In the genomic region with DNA sequence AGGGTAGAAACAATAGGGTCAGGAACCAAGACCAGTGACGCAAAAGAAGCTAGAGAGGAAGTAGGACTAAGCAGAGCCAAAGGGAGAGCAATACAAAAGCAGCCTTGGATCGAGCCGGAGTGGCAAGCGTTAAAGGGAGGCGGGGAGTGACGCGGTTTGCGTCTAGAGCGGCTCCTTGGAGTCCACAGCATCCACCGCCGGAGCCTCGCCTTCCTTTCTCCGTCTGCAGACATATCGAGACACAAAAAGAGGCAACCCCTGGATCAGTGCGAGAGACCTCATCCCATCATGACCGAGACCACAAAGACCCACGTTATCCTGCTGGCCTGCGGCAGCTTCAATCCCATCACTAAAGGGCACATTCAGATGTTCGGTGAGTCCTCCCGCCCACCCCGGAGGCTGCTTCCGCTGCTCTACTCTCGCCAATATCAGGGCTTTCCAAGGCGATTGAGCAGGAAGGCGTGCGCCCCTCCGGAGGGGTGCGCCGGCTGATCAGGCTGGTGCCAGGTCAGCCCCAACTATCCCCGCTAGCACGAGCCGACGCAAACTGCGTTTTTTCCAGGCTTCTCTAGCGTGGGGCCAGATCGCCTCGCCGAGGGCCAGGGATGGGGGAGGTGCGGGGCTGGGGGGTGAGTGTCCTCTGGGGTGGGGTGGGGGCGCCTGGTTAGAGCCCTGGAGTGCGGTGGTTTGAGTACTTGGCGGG, we compare ENCODE assay signal across 8 mouse cellular contexts. TPM values are rescaled to one million over a fixed set of nuclear protein-coding genes. Genes with fewer than 3 reads are reported as not detected.
DNase-seq lines count a peak whose midpoint lies in the region; ATAC-seq and TF ChIP-seq lines count a peak whose summit lies in the region.

Gene Nmnat2, plus strand, starts transcription at position 173 of the 703 bp plus-strand sequence.

- H3K9ac ChIP-seq in lung, embryonic 14.5 days = no peak within 1 kb of the TSS
- no peak within 1 kb of the TSS for H3K9ac ChIP-seq in heart, embryonic 15.5 days
- peak within 1 kb of the TSS; percentile 52 for H3K9ac ChIP-seq in stomach, embryonic 16.5 days (ENCODE audit: low read length)

- H3K4me3 ChIP-seq in lung, embryonic 14.5 days (ENCODE audit: low read depth, low read length) = peak within 1 kb of the TSS; percentile 44
- H3K4me3 ChIP-seq in embryonic facial prominence, embryonic 10.5 days = peak within 1 kb of the TSS; percentile 65
- peak within 1 kb of the TSS; percentile 45 for H3K4me3 ChIP-seq in heart, embryonic 15.5 days
- H3K4me3 ChIP-seq in stomach, embryonic 16.5 days (replicated peaks; ENCODE audit: low read length) = peak within 1 kb of the TSS; percentile 51
- H3K4me3 ChIP-seq in thymus, adult 2 months (ENCODE audit: control insufficient read depth, insufficient read depth, low read length) = no peak within 1 kb of the TSS

- H3K9me3 ChIP-seq in lung, embryonic 14.5 days (ENCODE audit: low read depth, low read length) = no peaks in the 10 kb centered on the region
- H3K9me3 ChIP-seq in embryonic facial prominence, embryonic 10.5 days = no peaks in the 10 kb centered on the region
- H3K9me3 ChIP-seq in heart, embryonic 15.5 days (replicated peaks) = no peaks in the 10 kb centered on the region
- H3K9me3 ChIP-seq in stomach, embryonic 16.5 days (replicated peaks; ENCODE audit: control insufficient read depth, low read length) = no peaks in the 10 kb centered on the region

- no peak for TF ChIP-seq POLR2A in thymus, adult 2 months (IDR thresholded peaks at IDR 0.05; ENCODE audit: control insufficient read depth, extremely low read depth, insufficient read depth, low read length, poor library complexity)

- no peak for TF ChIP-seq CTCF in lung, embryonic 14.5 days (IDR thresholded peaks at IDR 0.05; ENCODE audit: low read depth)
- no peak for TF ChIP-seq CTCF in thymus, adult 2 months (IDR thresholded peaks at IDR 0.05; ENCODE audit: borderline replicate concordance, control insufficient read depth, extremely low read depth, insufficient read depth, low read length, poor library complexity)

- ATAC-seq in lung, embryonic 14.5 days (ENCODE audit: insufficient read depth) = peak; percentile 35; the same call in 1 of the 2 replicates
- ATAC-seq in heart, embryonic 15.5 days (replicated peaks; ENCODE audit: insufficient number of reproducible peaks, insufficient read depth, low FRiP score, low read depth) = no peak
- no peak for ATAC-seq in stomach, embryonic 16.5 days (ENCODE audit: insufficient read depth, low FRiP score)

- DNase-seq in lung, embryonic 14.5 days = peak; percentile 61
- DNase-seq in lung, postnatal 25 days (ENCODE audit: low spot score) = no peak
- peak; percentile 52 for DNase-seq in embryonic facial prominence, embryonic 10.5 days (ENCODE audit: low spot score)
- DNase-seq in layer of hippocampus, postnatal 14 days (ENCODE audit: low spot score in 2 of 2) = peak; percentile 72 to 76
- DNase-seq in mesoderm, embryonic 11.5 days (ENCODE audit: low read depth, low spot score) = peak; percentile 58
- no peak for DNase-seq in thymus, adult 2 months

- H3K27ac ChIP-seq in lung, embryonic 14.5 days (ENCODE audit: low read depth) = no peak within 1 kb of the TSS
- 0 out of 2 replicates have a peak within 1 kb of the TSS, but pooled peaks have one; percentile 40 for H3K27ac ChIP-seq in embryonic facial prominence, embryonic 10.5 days (replicated peaks)
- H3K27ac ChIP-seq in heart, embryonic 15.5 days = no peak within 1 kb of the TSS
- no peak within 1 kb of the TSS for H3K27ac ChIP-seq in stomach, embryonic 16.5 days (ENCODE audit: low read length)
- H3K27ac ChIP-seq in thymus, adult 2 months (ENCODE audit: control insufficient read depth, insufficient read depth, low read length) = no peak within 1 kb of the TSS

- no peaks in the 10 kb centered on the region for H3K36me3 ChIP-seq in lung, embryonic 14.5 days (ENCODE audit: insufficient read depth)
- no peaks in the 10 kb centered on the region for H3K36me3 ChIP-seq in embryonic facial prominence, embryonic 10.5 days (replicated peaks)
- no peaks in the 10 kb centered on the region for H3K36me3 ChIP-seq in heart, embryonic 15.5 days
- no peaks in the 10 kb centered on the region for H3K36me3 ChIP-seq in stomach, embryonic 16.5 days (ENCODE audit: control insufficient read depth, insufficient read depth, low read length)
- H3K36me3 ChIP-seq in thymus, adult 2 months (ENCODE audit: control insufficient read depth, insufficient read depth, low read length) = no peaks in the 10 kb centered on the region

- WGBS in lung, embryonic 14.5 days = under 1% methylated on average over 42 of the region's 42 CpGs
- under 1% methylated on average over 42 of the region's 42 CpGs for WGBS in embryonic facial prominence, embryonic 10.5 days
- WGBS in heart, embryonic 15.5 days = under 1% methylated on average over 42 of the region's 42 CpGs
- 1% methylated on average over 42 of the region's 42 CpGs for WGBS in stomach, embryonic 16.5 days
- WGBS in thymus, adult 2 months = 6% methylated on average over 42 of the region's 42 CpGs

- peaks cover 30% of the 10 kb centered on the region for H3K27me3 ChIP-seq in lung, embryonic 14.5 days (ENCODE audit: insufficient read depth, low read length)
- H3K27me3 ChIP-seq in embryonic facial prominence, embryonic 10.5 days (replicated peaks; ENCODE audit: low read depth, poor library complexity, severe bottlenecking) = peaks cover 60% of the 10 kb centered on the region
- H3K27me3 ChIP-seq in heart, embryonic 15.5 days = peaks cover 53% of the 10 kb centered on the region
- H3K27me3 ChIP-seq in stomach, embryonic 16.5 days (ENCODE audit: control insufficient read depth, insufficient read depth, low read length) = peaks cover 37% of the 10 kb centered on the region
- H3K27me3 ChIP-seq in thymus, adult 2 months (ENCODE audit: control insufficient read depth, insufficient read depth, low read length) = peaks cover 3% of the 10 kb centered on the region; the same call in 1 of the 2 replicates

- H3K4me2 ChIP-seq in lung, embryonic 14.5 days = peak within 1 kb of the TSS; percentile 70
- H3K4me2 ChIP-seq in heart, embryonic 15.5 days = peak within 1 kb of the TSS; percentile 70
- peak within 1 kb of the TSS; percentile 66 for H3K4me2 ChIP-seq in stomach, embryonic 16.5 days (ENCODE audit: low read depth, low read length)

- H3K4me1 ChIP-seq in lung, embryonic 14.5 days (ENCODE audit: insufficient read depth) = 0 out of 2 replicates have a peak, but pooled peaks cover 10% of the 10 kb centered on the region
- H3K4me1 ChIP-seq in embryonic facial prominence, embryonic 10.5 days = peaks cover 18% of the 10 kb centered on the region
- H3K4me1 ChIP-seq in heart, embryonic 15.5 days (replicated peaks) = peaks cover 16% of the 10 kb centered on the region
- peaks cover 4% of the 10 kb centered on the region; the same call in 1 of the 2 replicates for H3K4me1 ChIP-seq in stomach, embryonic 16.5 days (ENCODE audit: control insufficient read depth, insufficient read depth, low read length)
- no peaks in the 10 kb centered on the region for H3K4me1 ChIP-seq in thymus, adult 2 months (replicated peaks; ENCODE audit: control insufficient read depth, insufficient read depth, low read length)

RNA-seq across cellular contexts. Expression of gene Nmnat2, which starts in this region (rescaled TPM):
- 3.6 and 4.1 TPM in 2 replicates for polyA plus RNA-seq in lung, embryonic 14.5 days (2014; fragmentation: Nextera tagmentation; extraction: Ambion mirVana)
- 4.7 and 6.2 TPM in 2 replicates for polyA plus RNA-seq in embryonic facial prominence, embryonic 10.5 days (2016; fragmentation: Nextera tagmentation; extraction: Ambion mirVana)
- polyA plus RNA-seq in heart, embryonic 15.5 days (2015; fragmentation: Nextera tagmentation; extraction: Ambion mirVana) = 0.89 and 1.3 TPM in 2 replicates
- 100 to 1,000 TPM; 104 to 109 TPM for total RNA-seq in layer of hippocampus, postnatal 14 days (2021)
- polyA plus RNA-seq in stomach, embryonic 16.5 days (2015; fragmentation: Nextera tagmentation; extraction: Ambion mirVana) = 2.8 and 3.5 TPM in 2 replicates
- polyA plus RNA-seq in thymus, adult 2 months (2012; rRNA removed) = 0.66 and 1.1 TPM in 2 replicates

Comparison
In these comparisons a context has a peak if more than half of its experiments do, and no peak if none do; other contexts are left out.
1. DNase-seq: peak in lung, embryonic 14.5 days (single experiment), embryonic facial prominence, embryonic 10.5 days (single experiment), layer of hippocampus, postnatal 14 days (2 of 2) and mesoderm, embryonic 11.5 days (single experiment); none in lung, postnatal 25 days (single experiment) and thymus, adult 2 months (single experiment).
2. Peak in every context shown above with its lines, with median percentiles within 50 percentile points of each other: H3K4me2 ChIP-seq.